Mouse (Mus musculus): ENCODE data around the gene Gm5862. TPM values are rescaled to one million over a fixed set of nuclear protein-coding genes. Genes with fewer than 3 reads are reported as not detected.
"Not testable (repeated sequence)": the region's sequence is repeated elsewhere in the genome, so short reads cannot be mapped to it uniquely, and the experiment has no call there.

The Gm5862 gene
- not detected for total RNA-seq (2021)
- long read RNA-seq, experiment 1, result 0 reads
- long read RNA-seq, experiment 2, result 0 reads

DNA sequence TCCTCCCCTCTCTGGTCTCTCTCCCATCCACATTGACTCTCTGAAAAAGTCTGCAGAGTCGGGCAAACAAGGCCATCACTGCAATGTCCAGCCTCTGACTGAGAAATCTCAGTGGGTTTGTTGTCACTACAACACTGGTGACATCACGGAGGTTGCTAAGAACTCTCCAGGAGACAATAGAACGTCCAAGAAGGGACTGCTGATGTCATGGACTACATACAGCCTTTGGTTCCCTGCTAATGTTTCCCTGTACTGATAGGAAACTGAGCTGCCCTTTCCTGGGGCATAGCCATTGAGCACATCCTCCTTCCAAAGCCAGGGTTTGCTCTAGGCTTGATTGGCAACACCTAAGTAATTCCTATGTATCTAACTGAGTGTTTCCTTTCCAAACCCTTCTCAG is at the start of gene Gm5862:
TSS of gene Gm5862 (minus strand) at position 101 of the 400 bp plus-strand sequence.
- DNase-seq; intact Hi-C loops (cut with DNase I): not testable (repeated sequence)

DNA sequence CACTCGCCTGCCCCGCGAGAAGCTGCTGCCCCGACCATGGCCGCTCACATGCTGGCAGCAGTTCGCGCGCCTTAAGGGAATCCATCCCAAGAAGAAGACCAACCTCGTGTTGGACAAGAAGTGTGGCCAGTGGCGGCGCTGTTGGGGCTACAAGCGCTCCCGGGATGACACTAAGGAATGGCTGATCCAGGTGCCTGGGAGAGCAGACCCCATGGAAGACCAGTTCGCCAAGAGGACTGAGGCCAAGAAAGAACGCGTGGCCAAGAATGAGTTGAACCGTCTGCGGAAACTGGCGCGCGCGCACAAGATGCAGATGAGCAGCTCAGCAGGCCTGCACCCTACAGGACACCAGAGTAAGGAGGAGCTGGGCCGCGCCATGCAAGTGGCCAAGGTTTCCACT is 48.0 kb upstream of the Gm5862 start:
- no peak for DNase-seq
- intact Hi-C loops (cut with DNase I), result no loop called here

DNA sequence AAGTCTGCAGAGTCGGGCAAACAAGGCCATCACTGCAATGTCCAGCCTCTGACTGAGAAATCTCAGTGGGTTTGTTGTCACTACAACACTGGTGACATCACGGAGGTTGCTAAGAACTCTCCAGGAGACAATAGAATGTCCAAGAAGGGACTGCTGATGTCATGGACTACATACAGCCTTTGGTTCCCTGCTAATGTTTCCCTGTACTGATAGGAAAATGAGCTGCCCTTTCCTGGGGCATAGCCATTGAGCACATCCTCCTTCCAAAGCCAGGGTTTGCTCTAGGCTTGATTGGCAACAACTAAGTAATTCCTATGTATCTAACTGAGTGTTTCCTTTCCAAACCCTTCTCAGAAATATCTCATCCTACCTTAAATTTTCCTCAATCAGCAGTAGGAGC is 35.8 kb upstream of the Gm5862 start, which contains the start of gene Gm7347:
TSS of gene Gm7347 (minus strand) at position 101 of the 400 bp plus-strand sequence.
- intact Hi-C loops (cut with DNase I); DNase-seq: not testable (repeated sequence)

DNA sequence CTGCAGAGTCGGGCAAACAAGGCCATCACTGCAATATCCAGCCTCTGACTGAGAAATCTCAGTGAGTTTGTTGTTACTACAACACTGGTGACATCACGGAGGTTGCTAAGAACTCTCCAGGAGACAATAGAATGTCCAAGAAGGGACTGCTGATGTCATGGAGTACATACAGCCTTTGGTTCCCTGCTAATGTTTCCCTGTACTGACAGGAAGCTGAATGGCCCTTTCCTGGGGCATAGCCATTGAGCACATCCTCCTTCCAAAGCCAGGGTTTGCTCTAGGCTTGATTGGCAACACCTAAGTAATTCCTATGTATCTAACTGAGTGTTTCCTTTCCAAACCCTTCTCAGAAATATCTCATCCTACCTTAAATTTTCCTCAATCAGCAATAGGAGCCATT is 16.7 kb upstream of the Gm5862 start, which contains the start of gene Speer4a:
TSS of gene Speer4a (minus strand) at position 101 of the 400 bp plus-strand sequence.
- intact Hi-C loops (cut with DNase I); DNase-seq: not testable (repeated sequence)

DNA sequence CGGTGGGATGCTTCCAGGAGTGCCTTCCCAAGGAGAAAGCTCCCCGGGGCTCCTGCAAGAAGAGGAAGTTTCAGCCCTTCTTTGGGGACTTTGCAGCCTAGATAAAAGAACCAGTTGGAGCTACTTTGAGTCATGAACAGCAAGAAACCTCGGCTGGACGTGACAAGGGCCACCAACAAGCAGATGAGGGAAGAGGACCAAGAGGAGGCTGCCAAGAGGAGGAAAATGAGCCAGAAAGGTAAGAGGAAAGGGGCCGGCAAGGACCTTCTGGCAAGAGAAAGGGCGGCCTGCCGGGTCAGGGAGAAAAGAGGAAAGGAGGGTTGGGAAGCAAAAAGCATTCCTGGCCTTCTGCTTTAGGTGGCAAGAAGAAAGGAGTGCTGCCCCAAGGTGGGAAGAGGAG is 15.0 kb downstream of the Gm5862 start:
- DNase-seq; intact Hi-C loops (cut with DNase I): not testable (repeated sequence)

DNA sequence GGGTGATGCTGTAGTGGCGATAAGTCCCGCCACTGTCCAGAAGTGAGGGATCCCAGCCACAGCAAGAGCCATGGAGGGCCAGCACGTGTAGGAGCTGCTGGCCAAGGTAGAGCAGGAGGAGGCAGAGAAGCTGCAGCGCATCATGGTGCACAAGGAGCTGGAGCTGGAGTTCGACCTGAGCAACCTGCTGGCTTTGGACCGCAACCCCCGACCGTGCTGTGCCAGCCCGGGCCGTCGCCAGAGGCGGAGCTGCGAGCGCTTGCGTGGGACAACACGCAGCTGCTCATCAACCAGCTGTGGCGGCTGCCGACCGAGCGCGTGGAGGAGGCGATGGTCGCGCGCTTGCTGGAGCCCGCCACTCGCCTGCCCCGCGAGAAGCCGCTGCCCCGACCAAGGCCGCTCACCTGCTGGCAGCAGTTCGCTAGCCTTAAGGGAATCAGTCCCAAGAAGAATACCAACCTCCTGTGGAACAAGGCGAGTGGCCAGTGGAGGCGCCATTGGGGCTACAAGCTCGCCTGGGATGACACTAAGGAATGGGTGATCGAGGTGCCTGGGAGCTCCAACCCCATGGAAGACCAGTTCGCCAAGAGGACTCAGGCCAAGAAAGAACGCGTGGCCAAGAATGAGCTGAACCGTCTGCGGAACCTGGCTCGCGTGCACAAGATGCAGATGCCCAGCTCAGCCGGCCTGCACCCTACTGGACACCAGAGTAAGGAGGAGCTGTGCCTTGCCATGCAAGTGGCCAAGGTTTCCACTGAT is 15.6 kb downstream of the Gm5862 start:
- intact Hi-C loops (cut with DNase I); DNase-seq: not testable (repeated sequence)

DNA sequence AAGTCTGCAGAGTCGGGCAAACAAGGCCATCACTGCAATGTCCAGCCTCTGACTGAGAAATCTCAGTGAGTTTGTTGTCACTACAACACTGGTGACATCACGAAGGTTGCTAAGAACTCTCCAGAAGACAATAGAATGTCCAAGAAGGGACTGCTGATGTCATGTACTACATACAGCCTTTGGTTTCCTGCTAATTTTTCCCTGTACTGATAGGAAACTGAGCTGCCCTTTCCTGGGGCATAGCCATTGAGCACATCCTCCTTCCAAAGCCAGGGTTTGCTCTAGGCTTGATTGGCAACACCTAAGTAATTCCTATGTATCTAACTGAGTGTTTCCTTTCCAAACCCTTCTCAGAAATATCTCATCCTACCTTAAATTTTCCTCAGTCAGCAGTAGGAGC is 18.0 kb downstream of the Gm5862 start, which contains the start of gene Gm1979:
TSS of gene Gm1979 (minus strand) at position 101 of the 400 bp plus-strand sequence.
- DNase-seq; intact Hi-C loops (cut with DNase I): not testable (repeated sequence)

DNA sequence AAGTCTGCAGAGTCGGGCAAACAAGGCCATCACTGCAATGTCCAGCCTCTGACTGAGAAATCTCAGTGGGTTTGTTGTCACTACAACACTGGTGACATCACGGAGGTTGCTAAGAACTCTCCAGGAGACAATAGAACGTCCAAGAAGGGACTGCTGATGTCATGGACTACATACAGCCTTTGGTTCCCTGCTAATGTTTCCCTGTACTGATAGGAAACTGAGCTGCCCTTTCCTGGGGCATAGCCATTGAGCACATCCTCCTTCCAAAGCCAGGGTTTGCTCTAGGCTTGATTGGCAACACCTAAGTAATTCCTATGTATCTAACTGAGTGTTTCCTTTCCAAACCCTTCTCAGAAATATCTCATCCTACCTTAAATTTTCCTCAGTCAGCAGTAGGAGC is 34.2 kb downstream of the Gm5862 start, which contains the start of gene Gm21698:
TSS of gene Gm21698 (minus strand) at position 101 of the 400 bp plus-strand sequence.
- intact Hi-C loops (cut with DNase I), result not testable (repeated sequence)

DNA sequence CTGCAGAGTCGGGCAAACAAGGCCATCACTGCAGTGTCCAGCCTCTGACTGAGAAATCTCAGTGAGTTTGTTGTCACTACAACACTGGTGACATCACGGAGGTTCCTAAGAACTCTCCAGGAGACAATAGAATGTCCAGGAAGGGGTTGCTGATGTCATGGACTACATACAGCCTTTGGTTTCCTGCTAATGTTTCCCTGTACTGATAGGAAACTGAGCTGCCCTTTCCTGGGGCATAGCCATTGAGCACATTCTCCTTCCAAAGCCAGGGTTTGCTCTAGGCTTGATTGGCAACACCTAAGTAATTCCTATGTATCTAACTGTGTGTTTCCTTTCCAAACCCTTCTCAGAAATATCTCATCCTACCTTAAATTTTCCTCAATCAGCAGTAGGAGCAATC is 50.2 kb downstream of the Gm5862 start, which contains the start of gene Gm21680:
TSS of gene Gm21680 (minus strand) at position 101 of the 400 bp plus-strand sequence.
- intact Hi-C loops (cut with DNase I); DNase-seq: not testable (repeated sequence)

More for the DNA sequence above, 34.2 kb downstream of the Gm5862 start, which contains the start of gene Gm21698:
- not testable (repeated sequence) for DNase-seq

Other genes with a start within 250 kb of the Gm5862 start
- not detected for gene Gm21663, start 80.5 kb downstream of the Gm5862 start, total RNA-seq (2021)
- gene Gm21671, start 68.5 kb downstream of the Gm5862 start, total RNA-seq (2021), result not detected
- not detected for gene Gm21680, start 50.3 kb downstream of the Gm5862 start, total RNA-seq (2021)
- not detected for gene Gm21698, start 34.3 kb downstream of the Gm5862 start, total RNA-seq (2021)
- gene Gm1979, start 18.1 kb downstream of the Gm5862 start, total RNA-seq (2021), result not detected
- not detected for gene Speer4a, start 16.6 kb upstream of the Gm5862 start, total RNA-seq (2021)
- not detected for gene Gm7347, start 35.7 kb upstream of the Gm5862 start, total RNA-seq (2021)
- not detected for gene Gm10471, start 66.4 kb upstream of the Gm5862 start, total RNA-seq (2021)
- gene 5031410I06Rik, start 82.4 kb upstream of the Gm5862 start, total RNA-seq (2021), result not detected
- not detected for gene Gm10220, start 98.5 kb upstream of the Gm5862 start, total RNA-seq (2021)
- gene Gm7361, start 234.8 kb upstream of the Gm5862 start, total RNA-seq (2021), result not detected